Comparison of ENCODE assay signal across 7 mouse cellular contexts in the genomic region with DNA sequence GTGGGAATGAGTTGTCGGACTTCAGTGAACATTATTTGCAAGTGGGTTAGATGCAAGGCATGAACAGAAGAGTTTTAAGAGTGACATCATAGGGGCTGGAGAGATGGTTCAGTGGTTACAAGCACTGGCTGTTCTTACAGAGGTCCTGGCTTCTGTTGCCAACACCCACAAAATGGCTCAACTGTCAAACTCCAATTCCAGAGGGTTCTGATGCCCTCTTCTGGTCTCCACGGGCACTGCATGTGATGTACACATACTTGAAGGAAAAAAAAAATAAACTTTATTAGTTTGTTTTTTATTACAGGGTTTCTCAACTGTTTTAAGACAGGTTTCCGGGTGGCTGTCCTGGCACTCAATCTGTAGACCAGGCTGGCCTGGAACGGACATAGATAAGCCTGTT. TPM values are rescaled to one million over a fixed set of nuclear protein-coding genes. Genes with fewer than 3 reads are reported as not detected.
A peak's percentile ranks its signal among the peaks of the same experiment; 100 is the strongest.
DNase-seq lines count a peak whose midpoint lies in the region; ATAC-seq and TF ChIP-seq lines count a peak whose summit lies in the region.

No protein-coding gene starts in this region.

- no peak overlapping the region for H3K4me3 ChIP-seq in layer of hippocampus, adult 2 months
- no peak overlapping the region for H3K4me3 ChIP-seq in embryonic facial prominence, embryonic 14.5 days (ENCODE audit: low read depth, low read length)
- H3K4me3 ChIP-seq in liver, postnatal 0 days (ENCODE audit: low read depth, low read length), result no peak overlapping the region

- H3K9ac ChIP-seq in embryonic facial prominence, embryonic 14.5 days (ENCODE audit: low read depth, low read length), result no peak overlapping the region
- H3K9ac ChIP-seq in liver, postnatal 0 days (replicated peaks), result no peak overlapping the region

- TF ChIP-seq EP300 in liver, postnatal 0 days (IDR thresholded peaks at IDR 0.05; ENCODE audit: low read depth), result no peak

- TF ChIP-seq CTCF in layer of hippocampus, adult 2 months (conservative IDR thresholded peaks at IDR 0.05), result peak; percentile 82
- peak; percentile 62 for TF ChIP-seq CTCF in liver, postnatal 0 days (IDR thresholded peaks at IDR 0.05; ENCODE audit: low read depth)

- H3K9me3 ChIP-seq in embryonic facial prominence, embryonic 14.5 days (ENCODE audit: control insufficient read depth, low read length), result peaks cover 9% of the 10 kb centered on the region
- H3K9me3 ChIP-seq in liver, postnatal 0 days (ENCODE audit: low read length), result no peaks in the 10 kb centered on the region

- 80% methylated on average over 4 of the region's 4 CpGs for WGBS in embryonic facial prominence, embryonic 14.5 days
- WGBS in liver, postnatal 0 days (ENCODE audit: insufficient replicate concordance), result 69% methylated on average over 4 of the region's 4 CpGs

- H3K27ac ChIP-seq in layer of hippocampus, adult 2 months, result no peak overlapping the region
- H3K27ac ChIP-seq in embryonic facial prominence, embryonic 14.5 days (replicated peaks; ENCODE audit: low read depth, low read length), result no peak overlapping the region
- H3K27ac ChIP-seq in liver, postnatal 0 days (ENCODE audit: low read depth), result no peak overlapping the region

- H3K4me2 ChIP-seq in embryonic facial prominence, embryonic 14.5 days (ENCODE audit: low read depth, low read length), result no peak overlapping the region
- H3K4me2 ChIP-seq in liver, postnatal 0 days (ENCODE audit: low read depth, low read length), result no peak overlapping the region

- H3K4me1 ChIP-seq in embryonic facial prominence, embryonic 14.5 days (ENCODE audit: control insufficient read depth, insufficient read depth, low read length), result peaks cover 14% of the 10 kb centered on the region
- H3K4me1 ChIP-seq in liver, postnatal 0 days (ENCODE audit: insufficient read depth), result peaks cover 20% of the 10 kb centered on the region

- peak in 1 of 2 experiments; percentile 31 for DNase-seq in layer of hippocampus, adult 2 months (ENCODE audit: low spot score in 2 of 2)
- DNase-seq in layer of hippocampus, postnatal 36 days, result no peak
- DNase-seq in ES-CJ7 (ENCODE audit: low read depth, low spot score), result peak; percentile 84
- peak; percentile 67 for DNase-seq in adrenal gland, postnatal 14 days
- peak; percentile 29 for DNase-seq in embryonic facial prominence, embryonic 14.5 days (ENCODE audit: low spot score)
- peak; percentile 58 for DNase-seq in liver, postnatal 0 days
- DNase-seq in spleen, postnatal 10 days (ENCODE audit: low spot score in 2 of 2), result peak; percentile 20 to 72

- peaks cover 5% of the 10 kb centered on the region; the same call in 1 of the 2 replicates for H3K36me3 ChIP-seq in embryonic facial prominence, embryonic 14.5 days (ENCODE audit: control insufficient read depth, insufficient read depth, low read length)
- H3K36me3 ChIP-seq in liver, postnatal 0 days (replicated peaks; ENCODE audit: insufficient read depth, low read length), result no peaks in the 10 kb centered on the region

- H3K27me3 ChIP-seq in embryonic facial prominence, embryonic 14.5 days (replicated peaks; ENCODE audit: control insufficient read depth, insufficient read depth, low read length), result no peaks in the 10 kb centered on the region
- H3K27me3 ChIP-seq in liver, postnatal 0 days (ENCODE audit: insufficient read depth, low read length), result no peaks in the 10 kb centered on the region

- no peak for ATAC-seq in embryonic facial prominence, embryonic 14.5 days (ENCODE audit: low read depth)
- no peak for ATAC-seq in liver, postnatal 0 days

RNA-seq across cellular contexts. Expression of a gene that starts 2.4 kb away (rescaled TPM):
- 100 to 1,000 TPM; 136 to 151 TPM for total RNA-seq in layer of hippocampus, adult 2 months (2021)
- total RNA-seq in layer of hippocampus, postnatal 36 days (2021), result 100 to 1,000 TPM; 149 TPM
- total RNA-seq in adrenal gland, postnatal 14 days (2021), result 117 and 122 TPM in 2 replicates
- 138 and 141 TPM in 2 replicates for polyA plus RNA-seq in embryonic facial prominence, embryonic 14.5 days (2014; fragmentation: Nextera tagmentation; extraction: Ambion mirVana)
- 61.0 TPM in 2 replicates for polyA plus RNA-seq in liver, postnatal 0 days (2015; fragmentation: Nextera tagmentation; extraction: Ambion mirVana)

RNA-seq across cellular contexts. Expression of a gene that starts 28.7 kb away (rescaled TPM):
- total RNA-seq in layer of hippocampus, adult 2 months (2021), result 100 to 1,000 TPM; 163 to 181 TPM
- total RNA-seq in layer of hippocampus, postnatal 36 days (2021), result 100 to 1,000 TPM; 163 to 173 TPM
- total RNA-seq in adrenal gland, postnatal 14 days (2021), result 4.8 and 5.4 TPM in 2 replicates
- polyA plus RNA-seq in embryonic facial prominence, embryonic 14.5 days (2014; fragmentation: Nextera tagmentation; extraction: Ambion mirVana), result 5.0 and 7.2 TPM in 2 replicates
- polyA plus RNA-seq in liver, postnatal 0 days (2015; fragmentation: Nextera tagmentation; extraction: Ambion mirVana), result 0.07 and 0.15 TPM in 2 replicates

RNA-seq across cellular contexts. Expression of a gene that starts 36.6 kb away (rescaled TPM):
- total RNA-seq in layer of hippocampus, adult 2 months (2021), result 100 to 1,000 TPM; 627 to 642 TPM
- total RNA-seq in layer of hippocampus, postnatal 36 days (2021), result 100 to 1,000 TPM; 630 to 652 TPM
- total RNA-seq in adrenal gland, postnatal 14 days (2021), result 274 and 276 TPM in 2 replicates
- polyA plus RNA-seq in embryonic facial prominence, embryonic 14.5 days (2014; fragmentation: Nextera tagmentation; extraction: Ambion mirVana), result 346 and 352 TPM in 2 replicates
- polyA plus RNA-seq in liver, postnatal 0 days (2015; fragmentation: Nextera tagmentation; extraction: Ambion mirVana), result 119 and 136 TPM in 2 replicates

RNA-seq across cellular contexts. Expression of a gene that starts 41.2 kb away (rescaled TPM):
- 10 to 100 TPM; 50.0 to 50.9 TPM for total RNA-seq in layer of hippocampus, adult 2 months (2021)
- 10 to 100 TPM; 43.9 to 48.9 TPM for total RNA-seq in layer of hippocampus, postnatal 36 days (2021)
- 47.2 and 50.4 TPM in 2 replicates for total RNA-seq in adrenal gland, postnatal 14 days (2021)
- polyA plus RNA-seq in embryonic facial prominence, embryonic 14.5 days (2014; fragmentation: Nextera tagmentation; extraction: Ambion mirVana), result 10.4 and 11.9 TPM in 2 replicates
- polyA plus RNA-seq in liver, postnatal 0 days (2015; fragmentation: Nextera tagmentation; extraction: Ambion mirVana), result 3.3 and 3.5 TPM in 2 replicates

RNA-seq across cellular contexts. Expression of a gene that starts 47.9 kb away (rescaled TPM):
- total RNA-seq in layer of hippocampus, adult 2 months (2021), result 1,000 to 10,000 TPM in 1 of 2 experiments, 100 to 1,000 TPM in 1; 991 to 1,057 TPM
- 1,000 to 10,000 TPM; 1,023 to 1,087 TPM for total RNA-seq in layer of hippocampus, postnatal 36 days (2021)
- 917 and 925 TPM in 2 replicates for total RNA-seq in adrenal gland, postnatal 14 days (2021)
- 255 and 263 TPM in 2 replicates for polyA plus RNA-seq in embryonic facial prominence, embryonic 14.5 days (2014; fragmentation: Nextera tagmentation; extraction: Ambion mirVana)
- polyA plus RNA-seq in liver, postnatal 0 days (2015; fragmentation: Nextera tagmentation; extraction: Ambion mirVana), result 116 and 145 TPM in 2 replicates

Comparison
In these comparisons a context has a peak if more than half of its experiments do, and no peak if none do; other contexts are left out.
1. DNase-seq: peak in ES-CJ7 (single experiment), adrenal gland, postnatal 14 days (single experiment), embryonic facial prominence, embryonic 14.5 days (single experiment), liver, postnatal 0 days (single experiment) and spleen, postnatal 10 days (2 of 2); none in layer of hippocampus, postnatal 36 days (0 of 2).
2. RNA of a gene that starts 28.7 kb away (total RNA-seq): 163 to 181 TPM in layer of hippocampus, adult 2 months and 163 to 173 TPM in layer of hippocampus, postnatal 36 days; 4.8 to 5.4 TPM in adrenal gland, postnatal 14 days; every median in the first group is over 10 times any median in the second.